ENCODE assay signal across 8 mouse cellular contexts in genomic region chr11:63135622-63136021, GRCm38 (mm10). TPM values are rescaled to one million over a fixed set of nuclear protein-coding genes. Genes with fewer than 3 reads are reported as not detected.
DNase-seq lines count a peak whose midpoint lies in the region; ATAC-seq and TF ChIP-seq lines count a peak whose summit lies in the region.

No protein-coding gene starts in this region.

- TF ChIP-seq CTCF in hindbrain, postnatal 0 days (IDR thresholded peaks at IDR 0.05; ENCODE audit: low read depth), result peak; percentile 100
- TF ChIP-seq CTCF in left cerebral cortex, adult 2 months (IDR thresholded peaks at IDR 0.05), result peak; percentile 99

- H3K9ac ChIP-seq in hindbrain, postnatal 0 days (replicated peaks; ENCODE audit: low read length), result 0 out of 2 replicates have a peak overlapping the region, but pooled peaks have one; percentile 3

- no peak overlapping the region for H3K4me3 ChIP-seq in hindbrain, postnatal 0 days (ENCODE audit: low read length)
- no peak overlapping the region for H3K4me3 ChIP-seq in left cerebral cortex, adult 2 months
- peak overlapping the region; percentile 53 for H3K4me3 ChIP-seq in megakaryocyte, embryonic 14.5 days (replicated peaks)

- peaks cover 21% of the 10 kb centered on the region; the same call in 1 of the 2 replicates for H3K4me1 ChIP-seq in hindbrain, postnatal 0 days (ENCODE audit: insufficient read depth, low read length)
- H3K4me1 ChIP-seq in megakaryocyte, embryonic 14.5 days, result peaks cover 12% of the 10 kb centered on the region

- WGBS in hindbrain, postnatal 0 days, result 5% methylated on average over 8 of the region's 8 CpGs

- H3K27me3 ChIP-seq in hindbrain, postnatal 0 days (ENCODE audit: insufficient read depth, low read length), result peaks cover 10% of the 10 kb centered on the region; the same call in 1 of the 2 replicates
- H3K27me3 ChIP-seq in megakaryocyte, embryonic 14.5 days (replicated peaks), result peaks cover 57% of the 10 kb centered on the region

- no peaks in the 10 kb centered on the region for H3K36me3 ChIP-seq in hindbrain, postnatal 0 days (ENCODE audit: insufficient read depth, low read length)
- no peaks in the 10 kb centered on the region for H3K36me3 ChIP-seq in megakaryocyte, embryonic 14.5 days (replicated peaks; ENCODE audit: low read length)

- peak; percentile 79 for DNase-seq in ZHBTc4 (ENCODE audit: low read depth, low spot score)
- DNase-seq in cerebellum, postnatal 25 days, result peak; percentile 93 to 95
- peak; percentile 97 for DNase-seq in gastrocnemius, adult 18-20 months (ENCODE audit: low spot score)
- peak; percentile 95 for DNase-seq in hindbrain, postnatal 0 days (ENCODE audit: low spot score)
- DNase-seq in left cerebral cortex, adult 2 months (ENCODE audit: extremely low spot score in 1 of 2, low spot score in 2 of 2), result peak; percentile 90 to 97
- peak; percentile 92 to 96 for DNase-seq in right cerebral cortex, adult 2 months (ENCODE audit: low spot score in 2 of 2)
- peak; percentile 83 for DNase-seq in urinary bladder, postnatal 10 days (ENCODE audit: low spot score)

- H3K9me3 ChIP-seq in hindbrain, postnatal 0 days (ENCODE audit: low read length), result no peaks in the 10 kb centered on the region
- no peaks in the 10 kb centered on the region for H3K9me3 ChIP-seq in megakaryocyte, embryonic 14.5 days

- H3K27ac ChIP-seq in hindbrain, postnatal 0 days, result peak overlapping the region; percentile 62
- H3K27ac ChIP-seq in left cerebral cortex, adult 2 months, result peak overlapping the region; percentile 63

- intact Hi-C loops in left cerebral cortex, adult 2 months (cut with DNase I), result loop anchor here (1.0 to 10.0 kb wide), 5 partner anchors 111 to 393 kb away; no protein-coding TSS in a partner anchor

- H3K4me2 ChIP-seq in hindbrain, postnatal 0 days (ENCODE audit: low read depth, low read length), result no peak overlapping the region

- peak; percentile 89 for ATAC-seq in hindbrain, postnatal 0 days

RNA-seq across cellular contexts. Expression of gene Pmp22, which starts 6.8 kb away (rescaled TPM):
- total RNA-seq in gastrocnemius, adult 18-20 months (2021), result 10 to 100 TPM; 29.9 to 33.8 TPM
- total RNA-seq in hindbrain, postnatal 0 days (2014; rRNA removed), result 45.6 and 74.2 TPM in 2 replicates
- polyA plus RNA-seq in hindbrain, postnatal 0 days (2015; fragmentation: Nextera tagmentation; extraction: Ambion mirVana), result 37.8 and 44.1 TPM in 2 replicates
- 10 to 100 TPM; 25.7 to 27.5 TPM for total RNA-seq in left cerebral cortex, adult 2 months (2021)
- polyA plus RNA-seq in megakaryocyte, embryonic 14.5 days (2012; ENCODE audit: insufficient read depth, low replicate concordance), result 9.8 and 32.4 TPM in 2 replicates
